Mouse (Mus musculus) hindbrain, embryonic 12.5 days (tissue): ENCODE measurements at regions not wholly inside any gene's neighbourhood (a gene's known extent, or its start where the extent isn't known, plus 50 kb on each side); places are given as distances from the start of the nearest gene placed in this dataset.

Experiments used
- ATAC-seq: fragments of 200-750 bp; cut with Nextera tagmentation; 2 replicates; pipeline ENCODE4 v1.8.0; 2017; ENCODE audit warnings: moderate TSS enrichment; ENCODE audit not compliant: low FRiP score
- H3K27ac ChIP-seq: fragments of 300-500 bp; sonication (generic); 2 replicates; pipeline ENCODE4 v1.5.1; 2016; ENCODE audit warnings: mild to moderate bottlenecking
- H3K27me3 ChIP-seq: fragments of 300-500 bp; sonication (generic); 2 replicates; pipeline ENCODE4 v1.6.1; 2016; ENCODE audit warnings: mild to moderate bottlenecking
- H3K36me3 ChIP-seq: fragments of 300-500 bp; sonication (generic); 2 replicates; pipeline ENCODE4 v1.6.1; 2016; ENCODE audit warnings: mild to moderate bottlenecking
- H3K4me1 ChIP-seq: fragments of 300-500 bp; sonication (generic); 2 replicates; pipeline ENCODE4 v1.6.1; 2016
- H3K4me2 ChIP-seq: fragments of 300-500 bp; sonication (generic); replicated peaks from 2 replicates; pipeline ENCODE4 v1.6.1; 2016; ENCODE audit warnings: mild to moderate bottlenecking
- H3K4me3 ChIP-seq: fragments of 300-500 bp; sonication (generic); 2 replicates; pipeline ENCODE4 v1.5.1; 2016; ENCODE audit warnings: mild to moderate bottlenecking
- H3K9ac ChIP-seq: fragments of 300-500 bp; sonication (generic); 2 replicates; pipeline ENCODE4 v1.6.1; 2016; ENCODE audit warnings: mild to moderate bottlenecking, moderate library complexity
- H3K9me3 ChIP-seq: fragments of 300-500 bp; sonication (generic); replicated peaks from 2 replicates; pipeline ENCODE4 v1.6.1; 2016; ENCODE audit warnings: mild to moderate bottlenecking
- WGBS: fragments of 180-500 bp; shearing (Covaris S2); methylation state at CpG from one replicate; pipeline ENCODE4 v1.1.7; 2016; 5-methylcytosine and 5-hydroxymethylcytosine counted together

DNA sequence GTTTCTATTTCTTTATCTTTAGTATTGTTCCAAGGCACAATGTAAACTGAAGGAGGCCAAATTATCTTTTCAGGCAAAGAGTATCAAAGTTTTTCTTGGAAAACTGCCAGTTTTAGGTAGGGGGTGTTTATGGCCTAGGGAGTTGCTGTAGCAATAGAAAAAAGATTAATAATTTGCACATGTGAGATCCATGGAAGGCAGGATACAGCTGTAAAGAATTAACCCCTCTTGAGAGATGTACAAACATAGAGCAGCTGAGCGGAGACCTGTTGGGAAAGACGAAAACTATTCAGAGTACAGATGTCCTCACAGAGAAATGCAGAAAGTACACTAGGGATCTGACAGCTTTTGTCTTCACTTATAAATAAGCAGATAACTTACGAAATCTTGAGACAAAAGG lies 176.8 kb downstream of the Fign start:
- ATAC-seq, result no peak
- Histone ChIP-seq H3K36me3 (no peaks in the 10 kb centered on the region), H3K9ac (no peak overlapping the region), H3K4me1 (no peaks in the 10 kb centered on the region), H3K27me3 (no peaks in the 10 kb centered on the region), H3K4me2 (no peak overlapping the region), H3K4me3 (no peak overlapping the region), H3K9me3 (no peaks in the 10 kb centered on the region), H3K27ac (no peak overlapping the region)
- 50% methylated on average over 3 of the region's 3 CpGs for WGBS

DNA sequence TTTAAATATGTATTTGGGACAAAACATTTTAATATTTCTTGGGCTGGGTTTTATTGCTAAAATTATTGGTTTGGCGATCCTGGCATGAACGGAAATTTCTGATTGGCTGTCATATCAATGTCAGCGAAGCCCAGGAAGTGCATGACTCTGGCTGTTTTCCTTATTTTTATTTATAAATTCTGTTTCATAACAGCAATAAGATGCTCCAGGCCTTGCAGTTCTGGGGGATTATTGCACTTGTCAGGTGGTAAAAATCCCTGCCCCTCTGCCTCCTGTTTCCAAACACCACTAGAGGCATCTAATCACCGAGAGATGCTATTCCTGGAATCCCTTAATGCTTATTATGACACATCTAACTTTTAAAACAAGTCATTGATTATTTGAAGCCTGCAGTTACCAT lies 177.8 kb downstream of the Fign start:
- Histone ChIP-seq H3K27ac (no peak overlapping the region), H3K4me1 (no peaks in the 10 kb centered on the region), H3K4me3 (no peak overlapping the region), H3K9ac (no peak overlapping the region), H3K9me3 (no peaks in the 10 kb centered on the region), H3K36me3 (no peaks in the 10 kb centered on the region), H3K27me3 (no peaks in the 10 kb centered on the region), H3K4me2 (no peak overlapping the region)
- ATAC-seq, result no peak
- WGBS, result 87% methylated on average over 4 of the region's 4 CpGs

DNA sequence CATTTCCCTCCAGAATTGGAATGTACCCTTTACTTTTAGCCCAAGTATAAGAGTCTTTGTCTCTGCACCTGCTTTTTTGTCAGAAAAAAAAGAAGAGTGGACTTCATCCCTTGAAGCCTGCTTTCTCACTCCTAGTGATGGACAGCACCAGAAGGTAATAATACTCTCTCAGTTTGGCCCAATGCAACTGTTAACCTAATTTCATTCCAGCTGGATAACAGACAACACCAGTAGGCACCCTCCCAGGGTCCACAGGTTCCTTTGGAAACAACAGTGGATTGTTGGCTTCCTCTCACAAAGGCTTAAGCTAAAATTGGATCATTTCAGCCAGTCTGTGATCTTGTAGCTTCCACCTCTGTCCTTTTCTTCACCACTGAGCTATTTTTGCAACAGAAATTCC lies 197.2 kb downstream of the Fign start:
- ATAC-seq, result no peak
- Histone ChIP-seq H3K9ac (no peak overlapping the region), H3K4me1 (no peaks in the 10 kb centered on the region), H3K27me3 (no peaks in the 10 kb centered on the region), H3K4me3 (no peak overlapping the region), H3K9me3 (no peaks in the 10 kb centered on the region), H3K36me3 (no peaks in the 10 kb centered on the region), H3K4me2 (no peak overlapping the region), H3K27ac (no peak overlapping the region)

DNA sequence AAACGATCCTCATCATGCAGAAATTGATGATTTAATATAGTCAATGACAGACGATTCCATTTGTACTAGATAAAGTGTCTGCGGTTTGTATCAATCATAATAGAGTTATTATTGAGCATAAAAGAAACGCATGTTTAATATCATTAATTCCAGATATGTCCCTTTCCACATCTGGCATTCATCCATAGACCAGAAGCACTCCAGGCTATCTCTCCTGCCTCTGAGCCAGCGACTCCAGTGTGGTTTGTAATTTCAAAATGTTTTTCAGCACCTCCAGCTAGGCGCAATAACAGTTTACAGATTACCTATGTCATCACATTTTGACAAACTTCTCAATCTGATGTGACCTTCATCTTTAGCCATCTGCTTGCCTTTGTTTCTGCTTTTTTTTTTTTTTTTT lies 219.4 kb downstream of the Fign start:
- H3K9ac ChIP-seq, result no peak overlapping the region
- no peak for ATAC-seq
- H3K27ac ChIP-seq, result no peak overlapping the region
- no peak overlapping the region for H3K4me2 ChIP-seq
- H3K4me1 ChIP-seq, result no peaks in the 10 kb centered on the region
- H3K9me3 ChIP-seq, result no peaks in the 10 kb centered on the region
- H3K4me3 ChIP-seq, result no peak overlapping the region
- no peaks in the 10 kb centered on the region for H3K27me3 ChIP-seq
- WGBS, result 66% methylated on average over 6 of the region's 6 CpGs
- H3K36me3 ChIP-seq, result no peaks in the 10 kb centered on the region

DNA sequence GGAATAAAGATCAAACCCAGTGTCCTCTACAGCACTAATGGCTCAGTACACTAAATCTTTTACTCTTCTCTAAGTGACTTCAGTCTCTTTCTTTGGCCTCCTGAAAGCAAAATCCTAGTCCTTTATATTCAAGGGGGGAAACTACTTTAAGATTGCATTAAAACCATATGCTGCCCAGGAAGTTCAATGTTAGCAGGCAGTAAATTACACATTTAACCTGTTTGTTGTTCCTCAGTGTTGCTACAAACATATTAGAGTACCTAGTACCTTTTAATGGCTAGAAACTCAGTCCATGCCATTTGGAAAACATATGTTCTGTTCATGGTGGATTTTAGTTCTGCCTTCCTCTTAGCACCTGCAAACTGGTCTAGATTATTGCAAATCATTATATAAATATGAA lies 220.5 kb downstream of the Fign start:
- H3K36me3 ChIP-seq, result no peaks in the 10 kb centered on the region
- H3K4me2 ChIP-seq, result no peak overlapping the region
- no peaks in the 10 kb centered on the region for H3K9me3 ChIP-seq
- no peaks in the 10 kb centered on the region for H3K27me3 ChIP-seq
- H3K4me1 ChIP-seq, result no peaks in the 10 kb centered on the region
- no peak for ATAC-seq
- no peak overlapping the region for H3K9ac ChIP-seq
- H3K27ac ChIP-seq, result no peak overlapping the region
- no peak overlapping the region for H3K4me3 ChIP-seq

DNA sequence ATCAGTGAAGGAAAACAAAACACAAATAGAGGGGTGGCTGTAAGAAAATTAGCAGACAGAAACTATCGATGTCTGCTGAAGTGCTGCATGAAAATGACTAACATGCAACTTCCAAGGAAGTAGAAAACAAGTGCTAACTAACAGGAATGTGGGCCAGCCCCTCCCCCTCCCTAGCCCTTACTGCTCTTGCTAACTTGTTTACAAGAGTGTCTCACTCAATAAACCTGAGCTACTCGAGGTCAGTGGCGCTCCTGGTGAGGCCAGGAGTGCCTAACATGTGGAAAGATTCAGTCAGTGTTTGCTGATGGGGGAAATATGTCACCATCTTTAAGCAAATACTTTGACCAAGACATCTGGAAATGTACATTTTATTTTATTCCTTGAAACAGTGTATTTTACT lies 221.5 kb downstream of the Fign start:
- no peak for ATAC-seq
- Histone ChIP-seq H3K4me2 (no peak overlapping the region), H3K27ac (no peak overlapping the region), H3K36me3 (no peaks in the 10 kb centered on the region), H3K27me3 (no peaks in the 10 kb centered on the region), H3K4me3 (no peak overlapping the region), H3K9ac (no peak overlapping the region), H3K4me1 (no peaks in the 10 kb centered on the region), H3K9me3 (no peaks in the 10 kb centered on the region)
- 25% methylated on average over 3 of the region's 3 CpGs for WGBS

DNA sequence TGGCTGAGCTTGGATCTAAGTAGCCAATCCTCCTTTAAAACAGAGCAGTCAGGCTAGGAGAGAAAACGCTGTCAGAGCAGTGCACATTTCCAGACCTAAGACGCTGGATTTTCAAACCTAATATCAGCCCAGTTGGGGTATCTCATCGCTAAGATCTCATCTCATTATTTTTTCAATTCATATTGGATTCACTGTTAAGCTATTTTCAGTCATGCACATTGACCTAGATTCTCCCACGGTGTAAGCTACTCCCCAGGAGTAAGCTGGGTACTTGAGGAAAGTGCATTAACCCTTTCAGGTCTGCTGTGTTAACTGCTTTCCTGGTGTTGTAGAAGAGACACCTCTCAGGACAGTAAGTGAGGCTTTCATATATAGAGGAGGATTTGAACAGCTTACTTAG lies 222.7 kb downstream of the Fign start:
- no peaks in the 10 kb centered on the region for H3K9me3 ChIP-seq
- 37% methylated on average over 4 of the region's 4 CpGs for WGBS
- no peak for ATAC-seq
- no peak overlapping the region for H3K4me3 ChIP-seq
- no peaks in the 10 kb centered on the region for H3K36me3 ChIP-seq
- no peaks in the 10 kb centered on the region for H3K4me1 ChIP-seq
- H3K27me3 ChIP-seq, result no peaks in the 10 kb centered on the region
- H3K9ac ChIP-seq, result no peak overlapping the region
- no peak overlapping the region for H3K4me2 ChIP-seq
- H3K27ac ChIP-seq, result no peak overlapping the region

DNA sequence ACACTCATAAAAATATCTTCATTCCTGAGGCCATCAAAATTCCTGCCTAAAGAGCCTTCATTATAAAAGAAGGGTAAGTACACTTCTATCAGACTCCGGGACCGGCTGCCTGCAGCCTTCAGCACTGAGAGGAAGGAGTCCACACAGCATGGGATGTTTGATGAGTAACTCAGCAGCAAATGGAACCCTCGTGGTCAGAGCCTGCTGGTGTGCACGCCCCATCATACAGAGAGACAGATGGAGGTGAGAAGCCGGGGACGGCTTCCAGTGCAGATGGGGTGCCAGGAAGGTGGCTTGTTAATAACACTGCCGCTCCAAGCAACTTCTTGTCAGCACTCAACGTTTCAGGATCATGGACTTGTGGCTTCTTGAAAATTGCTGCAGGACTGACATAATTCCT lies 231.3 kb downstream of the Fign start:
- no peaks in the 10 kb centered on the region for H3K9me3 ChIP-seq
- ATAC-seq, result no peak
- no peak overlapping the region for H3K4me3 ChIP-seq
- no peak overlapping the region for H3K9ac ChIP-seq
- H3K4me2 ChIP-seq, result no peak overlapping the region
- H3K36me3 ChIP-seq, result no peaks in the 10 kb centered on the region
- no peak overlapping the region for H3K27ac ChIP-seq
- no peaks in the 10 kb centered on the region for H3K27me3 ChIP-seq
- WGBS, result 46% methylated on average over 8 of the region's 8 CpGs
- no peaks in the 10 kb centered on the region for H3K4me1 ChIP-seq

DNA sequence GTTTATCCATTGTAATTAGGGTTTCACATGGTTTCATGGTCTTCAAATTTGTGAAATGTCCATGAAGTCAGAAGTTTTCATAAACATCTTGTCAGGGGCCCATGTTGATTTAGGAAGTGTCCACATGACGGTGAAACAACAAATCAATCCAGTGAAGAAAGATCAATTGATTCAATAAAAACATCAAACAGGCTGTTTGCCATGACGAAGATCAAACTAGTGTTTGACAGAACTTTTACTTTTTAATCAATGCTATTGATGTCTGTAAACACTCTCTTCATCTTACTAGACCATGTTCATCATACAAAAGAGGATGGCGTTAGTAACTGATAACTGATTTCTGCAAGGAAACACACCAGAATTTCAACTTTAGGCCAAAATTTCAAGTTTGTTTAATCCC lies 236.0 kb downstream of the Fign start:
- 84% methylated on average over 3 of the region's 3 CpGs for WGBS

DNA sequence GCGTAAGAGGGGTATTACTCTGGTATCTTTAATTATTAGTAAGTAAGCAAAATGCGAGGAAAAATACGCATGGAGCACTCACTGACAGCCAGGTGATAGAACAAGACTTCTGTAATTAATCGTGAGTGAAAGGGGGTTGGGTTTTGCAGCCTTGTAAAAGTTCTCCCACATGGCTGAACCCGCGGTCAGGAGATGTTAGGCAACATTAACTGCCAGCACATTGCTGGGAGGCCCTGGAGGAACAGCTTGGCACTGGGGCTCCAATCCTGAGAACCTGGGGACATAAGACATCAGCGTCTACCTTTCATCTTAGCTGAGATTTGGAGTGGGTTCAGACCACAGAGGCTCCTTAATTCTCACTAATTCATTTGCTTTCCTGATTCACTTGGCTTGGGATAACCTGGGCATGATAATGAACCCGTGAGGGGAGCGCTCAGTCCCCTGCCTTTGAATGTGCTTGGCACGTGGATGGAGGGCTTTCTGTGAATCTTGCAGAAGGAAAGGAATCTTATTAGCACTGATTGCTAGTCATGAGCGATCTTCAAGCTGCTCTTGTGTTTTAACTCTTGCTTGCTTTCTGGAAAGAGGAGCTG lies 241.3 kb downstream of the Fign start:
- no peak overlapping the region for H3K9ac ChIP-seq
- ATAC-seq, result no peak
- H3K36me3 ChIP-seq, result no peaks in the 10 kb centered on the region
- H3K4me1 ChIP-seq, result peaks cover 16% of the 10 kb centered on the region
- 51% methylated on average over 11 of the region's 11 CpGs for WGBS
- no peak overlapping the region for H3K4me3 ChIP-seq
- H3K27me3 ChIP-seq, result no peaks in the 10 kb centered on the region
- no peaks in the 10 kb centered on the region for H3K9me3 ChIP-seq
- H3K4me2 ChIP-seq, result no peak overlapping the region
- H3K27ac ChIP-seq, result no peak overlapping the region

More for the DNA sequence above, 236.0 kb downstream of the Fign start:
- Histone ChIP-seq H3K27me3 (no peaks in the 10 kb centered on the region), H3K4me2 (no peak overlapping the region), H3K36me3 (no peaks in the 10 kb centered on the region), H3K9ac (no peak overlapping the region), H3K4me1 (peaks cover under 1% of the 10 kb centered on the region; the same call in 1 of the 2 replicates), H3K9me3 (no peaks in the 10 kb centered on the region), H3K27ac (no peak overlapping the region), H3K4me3 (no peak overlapping the region)
- ATAC-seq, result no peak

DNA sequence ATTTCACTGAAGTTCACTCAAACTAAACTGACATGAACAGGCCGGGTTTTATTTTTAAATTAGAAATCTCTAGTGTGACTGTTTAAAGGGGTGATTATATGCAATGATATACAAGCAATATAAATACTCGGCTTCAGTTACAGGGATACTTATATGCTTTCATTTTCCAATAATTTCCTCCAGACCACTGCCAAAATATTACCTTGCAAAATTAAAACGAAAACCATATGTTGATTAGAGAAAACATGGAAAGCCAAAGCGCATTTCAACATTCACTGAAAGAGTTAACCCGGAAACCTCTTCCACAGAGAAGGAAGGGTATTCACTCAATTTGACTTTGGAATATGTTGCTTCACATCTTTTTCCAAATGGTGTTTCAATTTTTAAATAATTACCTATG lies 242.4 kb downstream of the Fign start:
- no peak overlapping the region for H3K4me3 ChIP-seq
- H3K9me3 ChIP-seq, result no peaks in the 10 kb centered on the region
- no peak overlapping the region for H3K9ac ChIP-seq
- H3K27ac ChIP-seq, result no peak overlapping the region
- H3K27me3 ChIP-seq, result no peaks in the 10 kb centered on the region
- peaks cover 16% of the 10 kb centered on the region for H3K4me1 ChIP-seq
- no peak overlapping the region for H3K4me2 ChIP-seq
- no peaks in the 10 kb centered on the region for H3K36me3 ChIP-seq
- ATAC-seq, result no peak
- WGBS, result 83% methylated on average over 5 of the region's 5 CpGs

DNA sequence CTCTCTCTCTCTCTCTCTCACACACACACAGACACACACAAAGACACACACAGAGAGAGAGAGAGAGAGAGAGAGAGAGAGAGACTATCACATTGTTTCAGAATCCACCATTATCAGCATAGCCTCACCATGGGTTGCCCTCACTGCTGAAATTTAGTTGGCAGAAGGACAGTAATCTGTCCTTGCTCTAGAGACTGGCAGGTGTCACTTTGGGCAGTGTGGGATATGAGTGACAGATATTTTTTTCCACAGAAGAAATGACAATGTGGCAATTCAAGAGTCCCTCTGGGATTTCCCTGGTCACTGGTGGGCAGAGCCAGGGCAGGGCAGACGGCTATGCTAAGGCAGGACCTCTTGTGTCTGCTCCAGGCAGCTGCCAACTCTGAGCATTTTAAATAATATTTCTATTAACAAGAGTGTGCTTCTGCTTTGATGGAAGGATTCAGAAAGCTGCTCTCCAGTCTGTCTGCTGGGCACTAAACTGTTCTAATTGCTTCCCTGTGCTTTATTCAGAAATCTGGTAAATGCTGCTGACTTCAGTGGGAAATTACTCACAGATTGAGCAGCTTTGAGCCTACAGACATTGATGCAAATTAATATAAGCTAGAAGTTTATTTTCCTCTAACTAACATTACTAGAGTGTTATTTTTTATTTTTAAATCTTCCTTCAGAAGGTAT lies 243.5 kb downstream of the Fign start:
- H3K27ac ChIP-seq, result no peak overlapping the region
- WGBS, result 16% methylated on average over 1 of the region's 1 CpGs

DNA sequence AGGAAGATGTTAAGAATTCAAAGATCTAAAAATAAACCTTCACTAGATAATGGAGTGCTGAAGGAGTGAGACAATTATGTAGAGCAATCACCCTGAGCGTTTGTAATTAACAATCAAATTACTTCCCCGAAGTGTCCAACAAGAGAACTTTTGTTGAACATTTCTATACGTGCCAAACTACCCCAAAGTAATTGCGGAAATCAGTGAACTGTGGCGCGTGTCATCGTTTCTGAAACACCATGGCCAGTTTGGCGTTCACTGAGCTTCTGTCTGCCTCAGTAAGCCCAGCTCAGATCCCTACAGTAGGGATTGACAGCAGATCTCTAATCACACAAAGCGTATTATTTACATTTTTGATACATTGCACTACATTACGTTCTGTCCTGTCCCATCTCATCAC lies 244.6 kb downstream of the Fign start:
- no peak overlapping the region for H3K4me3 ChIP-seq
- 57% methylated on average over 10 of the region's 10 CpGs for WGBS
- 0 out of 2 replicates have a peak, but pooled peaks have one; percentile 38 for ATAC-seq
- H3K9me3 ChIP-seq, result no peaks in the 10 kb centered on the region
- H3K36me3 ChIP-seq, result no peaks in the 10 kb centered on the region
- no peak overlapping the region for H3K9ac ChIP-seq
- no peak overlapping the region for H3K4me2 ChIP-seq
- H3K27ac ChIP-seq, result no peak overlapping the region
- no peaks in the 10 kb centered on the region for H3K27me3 ChIP-seq
- H3K4me1 ChIP-seq, result peaks cover 16% of the 10 kb centered on the region

More for the DNA sequence above, 243.5 kb downstream of the Fign start:
- H3K9ac ChIP-seq, result no peak overlapping the region
- no peak overlapping the region for H3K4me3 ChIP-seq
- H3K9me3 ChIP-seq, result no peaks in the 10 kb centered on the region
- H3K4me1 ChIP-seq, result peaks cover 16% of the 10 kb centered on the region
- H3K36me3 ChIP-seq, result no peaks in the 10 kb centered on the region
- ATAC-seq, result 0 out of 2 replicates have a peak, but pooled peaks have one; percentile 30
- H3K27me3 ChIP-seq, result no peaks in the 10 kb centered on the region
- no peak overlapping the region for H3K4me2 ChIP-seq
